Mouse (Mus musculus): ENCODE measurements around the gene Mpp3. TPM values are rescaled to one million over a fixed set of nuclear protein-coding genes. Genes with fewer than 3 reads are reported as not detected.

Gene Mpp3
- polyA plus RNA-seq, 1 experiment from 2014 or later = 43.5 TPM

- H3K9ac ChIP-seq = no peak overlapping the region
- 0 out of 2 replicates have a peak, but pooled peaks cover 4% of the 10 kb centered on the region for H3K27me3 ChIP-seq
- H3K36me3 ChIP-seq = no peaks in the 10 kb centered on the region
- H3K4me2 ChIP-seq = no peak overlapping the region
- no peaks in the 10 kb centered on the region for H3K9me3 ChIP-seq
- no peak for ATAC-seq (ENCODE audit: low FRiP score)
- H3K4me3 ChIP-seq = no peak overlapping the region
- 88% methylated on average over 7 of the region's 7 CpGs for WGBS
- H3K4me1 ChIP-seq (replicated peaks) = peaks cover 6% of the 10 kb centered on the region; the same call in 1 of the 2 replicates
- no peak overlapping the region for H3K27ac ChIP-seq
Measured at GRCm38 (mm10) chr11:102036336-102036735, 8.1 kb upstream of the Mpp3 start.

- Histone ChIP-seq H3K4me1 (replicated peaks) (peaks cover 6% of the 10 kb centered on the region; the same call in 1 of the 2 replicates), H3K4me3 (no peak overlapping the region), H3K27me3 (0 out of 2 replicates have a peak, but pooled peaks cover 4% of the 10 kb centered on the region), H3K9me3 (no peaks in the 10 kb centered on the region), H3K4me2 (no peak overlapping the region), H3K36me3 (no peaks in the 10 kb centered on the region), H3K9ac (no peak overlapping the region), H3K27ac (no peak overlapping the region)
- WGBS = 67% methylated on average over 5 of the region's 5 CpGs
- ATAC-seq (ENCODE audit: low FRiP score) = no peak
Measured at GRCm38 (mm10) chr11:102035456-102035960, 7.2 kb upstream of the Mpp3 start.

- peaks cover 13% of the 10 kb centered on the region for H3K4me1 ChIP-seq (replicated peaks)
- no peak for ATAC-seq (ENCODE audit: low FRiP score)
- 0 out of 2 replicates have a peak, but pooled peaks cover 4% of the 10 kb centered on the region for H3K27me3 ChIP-seq
- H3K9me3 ChIP-seq = no peaks in the 10 kb centered on the region
- no peak overlapping the region for H3K4me3 ChIP-seq
- no peak overlapping the region for H3K9ac ChIP-seq
- no peaks in the 10 kb centered on the region for H3K36me3 ChIP-seq
- H3K4me2 ChIP-seq = no peak overlapping the region
- no peak overlapping the region for H3K27ac ChIP-seq
- 56% methylated on average over 8 of the region's 8 CpGs for WGBS
Measured at GRCm38 (mm10) chr11:102034887-102035286, 6.6 kb upstream of the Mpp3 start.

GRCm38 (mm10) chr11:102033055-102033591 is 4.9 kb upstream of the Mpp3 start:
- no peaks in the 10 kb centered on the region for H3K9me3 ChIP-seq
- H3K27ac ChIP-seq = no peak overlapping the region
- no peak overlapping the region for H3K4me2 ChIP-seq
- no peak for ATAC-seq (ENCODE audit: low FRiP score)
- no peak overlapping the region for H3K4me3 ChIP-seq
- no peak overlapping the region for H3K9ac ChIP-seq
- no peaks in the 10 kb centered on the region for H3K36me3 ChIP-seq
- WGBS = 93% methylated on average over 12 of the region's 12 CpGs
- no peaks in the 10 kb centered on the region for H3K27me3 ChIP-seq
- H3K4me1 ChIP-seq (replicated peaks) = peaks cover 17% of the 10 kb centered on the region

GRCm38 (mm10) chr11:102031149-102031548 is 2.9 kb upstream of the Mpp3 start:
- WGBS = 74% methylated on average over 7 of the region's 7 CpGs
- Histone ChIP-seq H3K4me3 (no peak overlapping the region), H3K9ac (no peak overlapping the region), H3K27ac (no peak overlapping the region), H3K27me3 (no peaks in the 10 kb centered on the region), H3K36me3 (no peaks in the 10 kb centered on the region), H3K4me1 (replicated peaks) (peaks cover 29% of the 10 kb centered on the region), H3K9me3 (no peaks in the 10 kb centered on the region), H3K4me2 (no peak overlapping the region)
- ATAC-seq (ENCODE audit: low FRiP score) = no peak

- no peak overlapping the region for H3K4me2 ChIP-seq
- no peak overlapping the region for H3K27ac ChIP-seq
- WGBS = 22% methylated on average over 7 of the region's 7 CpGs
- H3K27me3 ChIP-seq = no peaks in the 10 kb centered on the region
- no peaks in the 10 kb centered on the region for H3K9me3 ChIP-seq
- H3K4me1 ChIP-seq (replicated peaks) = peaks cover 38% of the 10 kb centered on the region
- H3K36me3 ChIP-seq = no peaks in the 10 kb centered on the region
- no peak for ATAC-seq (ENCODE audit: low FRiP score)
- H3K9ac ChIP-seq = no peak overlapping the region
- no peak overlapping the region for H3K4me3 ChIP-seq
Measured at GRCm38 (mm10) chr11:102029966-102030365, 1.7 kb upstream of the Mpp3 start.

- H3K9ac ChIP-seq = no peak overlapping the region
- no peaks in the 10 kb centered on the region for H3K36me3 ChIP-seq
- peaks cover 42% of the 10 kb centered on the region for H3K4me1 ChIP-seq (replicated peaks)
- no peaks in the 10 kb centered on the region for H3K9me3 ChIP-seq
- H3K4me3 ChIP-seq = no peak overlapping the region
- H3K27ac ChIP-seq = no peak overlapping the region
- no peak overlapping the region for H3K4me2 ChIP-seq
- ATAC-seq (ENCODE audit: low FRiP score) = no peak
- H3K27me3 ChIP-seq = no peaks in the 10 kb centered on the region
- 86% methylated on average over 4 of the region's 4 CpGs for WGBS
Measured at GRCm38 (mm10) chr11:102029304-102029703, 1.0 kb upstream of the Mpp3 start.

- Histone ChIP-seq H3K4me2 (peak overlapping the region; percentile 70), H3K4me1 (replicated peaks) (peaks cover 53% of the 10 kb centered on the region), H3K27ac (peak overlapping the region; percentile 94), H3K9ac (peak overlapping the region; percentile 86), H3K27me3 (no peaks in the 10 kb centered on the region), H3K4me3 (peak overlapping the region; percentile 65), H3K36me3 (peaks cover 9% of the 10 kb centered on the region), H3K9me3 (no peaks in the 10 kb centered on the region)
- 6% methylated on average over 12 of the region's 12 CpGs for WGBS
- 0 out of 2 replicates have a peak, but pooled peaks have one; percentile 11 for ATAC-seq (ENCODE audit: low FRiP score)
Measured at GRCm38 (mm10) chr11:102027361-102028017, 772 bp downstream of the Mpp3 start.

GRCm38 (mm10) chr11:102026694-102027360 is 1.4 kb downstream of the Mpp3 start:
- peak overlapping the region; percentile 86 for H3K9ac ChIP-seq
- peak; percentile 93 for ATAC-seq (ENCODE audit: low FRiP score)
- peaks cover 16% of the 10 kb centered on the region for H3K36me3 ChIP-seq
- WGBS = under 1% methylated on average over 50 of the region's 73 CpGs
- H3K9me3 ChIP-seq = no peaks in the 10 kb centered on the region
- peak overlapping the region; percentile 65 for H3K4me3 ChIP-seq
- peaks cover 53% of the 10 kb centered on the region for H3K4me1 ChIP-seq (replicated peaks)
- H3K27ac ChIP-seq = peak overlapping the region; percentile 94
- H3K27me3 ChIP-seq = no peaks in the 10 kb centered on the region
- peak overlapping the region; percentile 70 for H3K4me2 ChIP-seq

GRCm38 (mm10) chr11:102025991-102026660 is 2.1 kb downstream of the Mpp3 start:
- H3K4me1 ChIP-seq (replicated peaks) = peaks cover 53% of the 10 kb centered on the region
- H3K4me2 ChIP-seq = peak overlapping the region; percentile 70
- H3K9ac ChIP-seq = peak overlapping the region; percentile 86
- H3K36me3 ChIP-seq = peaks cover 17% of the 10 kb centered on the region
- H3K4me3 ChIP-seq = peak overlapping the region; percentile 65
- no peaks in the 10 kb centered on the region for H3K27me3 ChIP-seq
- peak; percentile 19; the same call in 1 of the 2 replicates for ATAC-seq (ENCODE audit: low FRiP score)
- peak overlapping the region; percentile 94 for H3K27ac ChIP-seq
- 3% methylated on average over 16 of the region's 23 CpGs for whole genome bisulfite sequencing
- no peaks in the 10 kb centered on the region for H3K9me3 ChIP-seq

- H3K4me1 ChIP-seq (replicated peaks) = peaks cover 51% of the 10 kb centered on the region
- no peaks in the 10 kb centered on the region for H3K9me3 ChIP-seq
- H3K27ac ChIP-seq = 0 out of 2 replicates have a peak overlapping the region, but pooled peaks have one; percentile 30
- H3K4me2 ChIP-seq = peak overlapping the region; percentile 70
- H3K36me3 ChIP-seq = peaks cover 17% of the 10 kb centered on the region
- ATAC-seq (ENCODE audit: low FRiP score) = no peak
- H3K27me3 ChIP-seq = no peaks in the 10 kb centered on the region
- peak overlapping the region; percentile 65 for H3K4me3 ChIP-seq
- peak overlapping the region; percentile 86 for H3K9ac ChIP-seq
- 29% methylated on average over 7 of the region's 7 CpGs for WGBS
Measured at GRCm38 (mm10) chr11:102025354-102025753, 2.9 kb downstream of the Mpp3 start.

GRCm38 (mm10) chr11:102024875-102025274 is 3.4 kb downstream of the Mpp3 start:
- Histone ChIP-seq H3K27ac (0 out of 2 replicates have a peak overlapping the region, but pooled peaks have one; percentile 30), H3K4me3 (peak overlapping the region; percentile 65), H3K27me3 (no peaks in the 10 kb centered on the region), H3K4me1 (replicated peaks) (peaks cover 48% of the 10 kb centered on the region), H3K4me2 (peak overlapping the region; percentile 70), H3K9me3 (no peaks in the 10 kb centered on the region), H3K36me3 (peaks cover 17% of the 10 kb centered on the region), H3K9ac (peak overlapping the region; percentile 86)
- 89% methylated on average over 4 of the region's 4 CpGs for WGBS
- no peak for ATAC-seq (ENCODE audit: low FRiP score)

All from hindbrain, embryonic 13.5 days (tissue).